Comparison of ENCODE assay signal across 1 mouse cellular context in the genomic region with DNA sequence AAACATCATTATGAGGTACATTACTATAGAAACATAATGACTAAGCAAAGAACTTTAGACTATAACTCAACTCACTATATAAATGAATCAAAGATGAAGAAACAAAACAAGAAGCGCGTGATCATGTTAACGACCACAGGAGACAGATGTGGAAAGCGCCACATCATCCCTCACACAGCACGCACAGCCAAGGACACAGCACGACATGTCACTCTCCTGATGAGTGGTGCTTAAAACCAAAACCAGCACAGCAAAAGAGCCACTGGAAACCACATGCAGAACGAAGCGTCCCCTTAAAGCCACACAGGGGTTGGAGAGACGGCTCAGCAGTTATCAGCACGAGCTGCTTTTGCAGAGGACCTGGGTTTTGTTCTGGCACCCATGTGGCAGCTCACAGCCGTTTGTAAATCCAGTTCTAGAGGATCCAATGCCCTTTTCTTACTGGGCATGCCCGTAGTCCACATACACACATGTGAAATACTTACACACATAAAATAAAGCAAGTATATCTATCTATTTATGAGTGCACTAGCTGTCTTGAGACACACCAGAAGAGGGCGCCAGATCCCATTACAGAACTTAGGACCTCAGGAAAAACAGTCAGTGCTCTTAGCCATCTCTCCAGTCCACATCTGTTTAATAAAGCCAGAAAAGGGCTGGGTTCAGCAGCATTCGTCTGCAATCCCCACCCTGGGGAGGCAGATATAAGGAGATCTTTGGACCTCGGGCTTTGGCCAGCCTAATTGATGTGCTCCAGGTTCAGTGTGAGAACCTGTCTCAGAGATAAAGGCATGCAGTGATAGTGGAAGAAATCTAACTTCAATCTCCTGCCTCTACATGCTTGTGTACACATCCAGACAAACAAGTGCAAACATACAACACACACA.
TF ChIP-seq lines count a peak whose summit lies in the region.

No protein-coding gene starts in this region.

TF ChIP-seq in MEL, 35 proteins besides CTCF, POLR2A, EP300 and RAD21:
- TF ChIP-seq E2F4 (IDR thresholded peaks at IDR 0.05; ENCODE audit: borderline replicate concordance, low read depth, low read length): no peak
- peak; percentile 20; the same call in 1 of the 2 replicates for TF ChIP-seq SMC3 (IDR thresholded peaks at IDR 0.05; ENCODE audit: low read depth, low read length)
- no peak for TF ChIP-seq SIN3A (IDR thresholded peaks at IDR 0.05; ENCODE audit: low read length)
- no peak for TF ChIP-seq UBTF (IDR thresholded peaks at IDR 0.05; ENCODE audit: borderline replicate concordance, insufficient read depth, low read depth, low read length)
- no peak for TF ChIP-seq CHD2 (IDR thresholded peaks at IDR 0.05; ENCODE audit: low read length)
- TF ChIP-seq TCF12 (IDR thresholded peaks at IDR 0.05; ENCODE audit: low read depth, low read length): no peak
- TF ChIP-seq RCOR1 (IDR thresholded peaks at IDR 0.05; ENCODE audit: low read depth, low read length): no peak
- TF ChIP-seq GATA1 (IDR thresholded peaks at IDR 0.05; ENCODE audit: low read depth, low read length): no peak
- no peak for TF ChIP-seq ETS1 (IDR thresholded peaks at IDR 0.05; ENCODE audit: low read depth, low read length)
- TF ChIP-seq ZC3H11A (IDR thresholded peaks at IDR 0.05; ENCODE audit: low read depth, low read length): 0 out of 2 replicates have a peak, but pooled peaks have one; percentile 14
